Mouse (Mus musculus): ENCODE data around the gene Dusp23.

- TF ChIP-seq ZNF384 (IDR thresholded peaks at IDR 0.05; ENCODE audit: low read depth, low read length) (no peak), CHD2 (IDR thresholded peaks at IDR 0.05; ENCODE audit: low read depth, low read length) (no peak)
Observed at GRCm38 (mm10) chr1:172623599-172623998, 9.2 kb downstream of the Dusp23 start.

Data from ES-E14 (cell line).